Mouse (Mus musculus): ENCODE results near the gene Slc17a1.

Slc17a1 gene

GRCm38 (mm10) chr13:23867405-23867804 lies at the start of gene Slc17a1:
Gene Slc17a1 (plus strand): TSS chr13:23867750.
- no peak for DNase-seq (ENCODE audit: low spot score in 2 of 2)

- DNase-seq (ENCODE audit: low spot score in 2 of 2): no peak
Measured at GRCm38 (mm10) chr13:23820179-23820940, 47.2 kb upstream of the Slc17a1 start.

GRCm38 (mm10) chr13:23822213-23822612 lies 45.3 kb upstream of the Slc17a1 start:
- DNase-seq (ENCODE audit: low spot score in 2 of 2): no peak

GRCm38 (mm10) chr13:23826606-23827005 lies 40.9 kb upstream of the Slc17a1 start:
- no peak for DNase-seq (ENCODE audit: low spot score in 2 of 2)

DNA sequence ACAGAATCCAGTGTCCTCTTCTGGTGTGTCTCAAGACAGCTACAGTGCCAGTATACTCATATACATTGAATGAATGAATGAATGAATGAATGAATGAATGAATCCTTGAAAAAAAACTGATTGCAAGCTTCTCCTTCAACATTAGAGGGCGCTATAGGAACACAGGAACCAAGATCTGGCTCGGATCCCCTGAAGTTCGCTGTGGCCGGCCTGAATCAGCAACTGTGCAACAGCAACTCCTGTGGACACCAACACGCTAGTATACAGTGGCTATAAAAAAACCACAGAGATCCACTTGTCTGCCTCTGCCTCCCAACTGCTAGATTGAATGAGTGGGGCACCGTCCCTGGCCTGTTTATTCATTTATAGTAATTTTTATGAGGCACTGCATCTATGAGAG lies 34.5 kb upstream of the Slc17a1 start:
- no peak for DNase-seq (ENCODE audit: low spot score in 2 of 2)

- DNase-seq (ENCODE audit: low spot score in 2 of 2): no peak
Measured at GRCm38 (mm10) chr13:23834836-23835235, 32.7 kb upstream of the Slc17a1 start.

DNA sequence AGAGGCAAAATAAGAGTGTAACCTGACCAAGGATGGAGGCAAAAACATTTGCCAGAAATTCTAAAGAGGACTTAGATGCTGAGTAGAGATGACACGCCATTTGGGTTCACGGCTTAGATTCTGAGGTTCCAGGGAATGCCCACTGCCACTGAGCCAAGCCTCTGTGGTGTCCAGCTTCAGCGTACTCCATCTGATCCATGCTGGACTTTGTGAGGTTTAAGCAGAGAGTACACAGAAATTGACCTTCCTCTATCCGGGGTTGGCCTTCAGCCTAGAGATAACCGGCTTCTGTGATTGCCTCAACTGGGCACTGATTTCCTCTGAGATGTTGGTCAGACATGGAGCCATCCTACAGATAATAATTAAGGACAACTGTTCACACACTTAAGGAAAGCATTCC lies 30.9 kb upstream of the Slc17a1 start:
- DNase-seq (ENCODE audit: low spot score in 2 of 2): no peak

DNA sequence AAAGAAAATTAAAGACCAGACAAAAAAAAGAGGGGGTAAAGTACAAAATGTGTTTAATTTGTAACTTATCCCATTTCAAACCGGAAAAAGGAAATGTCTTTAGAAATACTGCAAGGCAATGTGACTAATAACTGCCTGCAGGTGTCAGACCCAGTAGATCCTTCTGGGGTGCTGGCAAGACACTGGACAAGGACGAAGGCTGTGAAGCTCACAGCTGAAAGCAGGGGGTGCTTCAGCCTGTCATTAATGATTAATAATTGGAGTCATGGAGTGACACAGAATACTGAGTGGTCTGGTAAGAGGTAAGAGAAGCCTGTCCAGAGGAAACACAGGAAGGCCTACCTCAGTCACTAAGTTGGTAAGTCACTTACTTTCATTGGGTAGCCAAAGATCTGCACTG lies 28.2 kb upstream of the Slc17a1 start, which contains the start of gene Slc17a3:
Gene Slc17a3, plus strand, starts transcription at position 127 of the 400 bp plus-strand sequence.
- no peak for DNase-seq (ENCODE audit: low spot score in 2 of 2)

DNA sequence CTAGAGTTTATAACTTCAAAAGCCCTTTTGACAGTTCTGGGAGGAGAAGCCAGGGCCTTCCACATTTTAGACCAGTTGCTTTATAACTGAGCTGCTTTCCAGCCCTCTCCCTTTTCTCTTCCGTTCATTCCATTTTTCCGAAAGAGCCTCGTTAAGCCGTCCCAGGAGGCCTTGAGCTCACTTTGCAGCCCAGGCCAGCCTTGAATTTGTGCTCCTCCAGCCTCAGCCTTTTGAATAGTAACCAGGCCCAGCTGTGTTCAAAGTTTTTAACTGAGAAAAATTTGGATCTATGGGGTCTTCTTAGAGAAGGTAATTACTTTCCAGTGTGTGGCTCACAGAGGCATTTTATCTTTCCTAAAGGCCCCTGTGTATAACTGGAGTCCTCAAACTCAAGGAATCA lies 21.7 kb upstream of the Slc17a1 start:
- DNase-seq (ENCODE audit: low spot score in 2 of 2): no peak

DNA sequence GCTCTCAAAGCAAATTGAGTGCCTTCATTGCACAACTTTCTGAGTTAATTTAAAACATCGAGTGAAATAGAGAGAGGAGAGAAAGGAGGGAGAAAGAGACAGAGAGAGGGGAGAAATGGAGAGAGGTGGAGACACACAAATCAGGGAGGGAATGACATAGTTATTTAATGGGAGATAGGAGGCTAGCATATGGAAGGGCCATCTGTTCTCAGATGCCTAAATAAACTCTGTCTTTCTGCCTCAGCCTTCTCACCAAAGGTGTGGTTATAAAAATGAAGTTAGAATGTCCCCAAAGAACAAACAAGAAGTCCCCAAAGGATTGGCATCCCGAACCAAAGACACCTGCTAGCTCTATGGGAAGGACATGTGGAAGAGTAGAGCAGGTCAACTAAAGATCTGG lies 18.3 kb upstream of the Slc17a1 start:
- no peak for DNase-seq (ENCODE audit: low spot score in 2 of 2)

DNA sequence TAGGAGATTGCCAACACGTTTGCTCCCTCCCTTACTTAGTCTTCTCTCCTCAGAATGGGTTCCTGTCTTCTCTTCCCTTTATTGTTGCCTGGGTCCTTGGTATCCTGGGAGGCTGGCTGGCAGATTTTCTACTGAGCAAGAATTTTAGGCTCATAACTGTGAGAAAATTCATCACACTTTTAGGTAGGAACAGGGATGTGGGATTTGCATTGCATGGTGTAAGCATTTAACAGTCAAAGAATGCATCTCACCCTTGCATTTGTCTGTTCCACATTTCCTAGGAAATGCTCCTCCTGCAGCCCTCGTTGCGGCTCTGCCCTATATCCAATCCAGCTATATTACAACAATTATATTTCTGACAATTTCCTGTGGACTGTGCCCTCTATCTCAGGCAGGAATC lies 11.1 kb upstream of the Slc17a1 start:
- no peak for DNase-seq (ENCODE audit: low spot score in 2 of 2)

GRCm38 (mm10) chr13:23861815-23862214 lies 5.7 kb upstream of the Slc17a1 start:
- no peak for DNase-seq (ENCODE audit: low spot score in 2 of 2)

- DNase-seq (ENCODE audit: low spot score in 2 of 2): no peak
Measured at GRCm38 (mm10) chr13:23864711-23865110, 2.8 kb upstream of the Slc17a1 start.

GRCm38 (mm10) chr13:23866086-23866710 lies 1.4 kb upstream of the Slc17a1 start:
- no peak for DNase-seq (ENCODE audit: low spot score in 2 of 2)

DNA sequence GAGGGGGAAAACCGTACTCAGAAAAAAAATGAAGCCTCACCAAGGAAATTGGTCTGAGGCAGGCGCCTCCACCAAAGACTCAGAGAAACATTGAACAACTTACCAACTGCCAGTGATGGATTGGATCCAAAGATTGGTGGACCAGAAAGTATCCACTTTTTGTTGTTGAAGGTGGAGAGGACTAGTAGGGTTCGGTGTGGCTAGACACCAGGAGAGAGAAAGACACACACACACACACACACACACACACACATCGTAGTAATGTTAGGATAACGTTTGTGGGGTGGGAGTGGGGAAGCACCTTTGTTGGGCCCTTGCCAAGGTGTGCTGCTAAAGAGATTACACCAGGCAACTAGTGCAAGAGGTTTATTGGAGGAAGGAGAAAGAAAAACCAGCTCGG lies 550 bp upstream of the Slc17a1 start:
- DNase-seq (ENCODE audit: low spot score in 2 of 2): no peak

DNA sequence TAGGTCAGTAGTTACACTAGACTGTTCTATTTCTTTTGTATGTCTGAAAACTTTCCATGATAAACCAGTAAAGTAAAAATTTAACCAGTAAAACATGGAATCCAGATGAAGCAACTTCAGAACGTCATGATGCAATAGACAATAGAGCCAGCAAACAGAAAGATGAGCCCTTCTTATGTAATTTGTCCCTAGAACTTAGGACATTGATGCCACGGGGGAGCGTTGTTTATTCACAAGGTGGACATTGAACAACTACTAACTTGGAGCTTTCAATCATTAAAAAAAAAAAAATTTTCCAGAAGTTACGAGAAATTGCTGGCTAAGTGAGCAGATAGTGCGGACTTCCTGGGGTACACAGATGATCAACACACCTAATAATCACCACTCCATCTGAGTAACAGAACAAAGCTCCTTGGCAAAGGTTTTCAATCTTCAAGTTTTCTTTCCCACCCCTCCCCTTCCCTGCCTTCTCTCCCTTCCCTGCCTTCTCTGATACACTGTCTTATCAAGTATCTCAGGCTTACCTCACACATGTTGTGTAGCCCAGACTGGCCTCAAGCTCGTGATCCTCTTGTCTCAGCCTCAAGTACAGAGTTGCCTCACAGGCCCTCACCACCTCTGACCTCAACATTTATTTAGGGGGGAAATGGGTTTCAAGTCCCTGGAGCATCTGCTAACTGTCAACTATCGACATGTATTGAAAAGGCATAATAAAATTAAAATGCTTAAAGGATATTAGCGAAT lies 1.4 kb downstream of the Slc17a1 start:
- no peak for DNase-seq (ENCODE audit: low spot score in 2 of 2)

- no peak for DNase-seq (ENCODE audit: low spot score in 2 of 2)
Measured at GRCm38 (mm10) chr13:23869996-23870395, 2.4 kb downstream of the Slc17a1 start.

GRCm38 (mm10) chr13:23873141-23873540 lies 5.6 kb downstream of the Slc17a1 start:
- no peak for DNase-seq (ENCODE audit: low spot score in 2 of 2)

- DNase-seq (ENCODE audit: low spot score in 2 of 2): no peak
Measured at GRCm38 (mm10) chr13:23879106-23879505, 11.6 kb downstream of the Slc17a1 start.

DNA sequence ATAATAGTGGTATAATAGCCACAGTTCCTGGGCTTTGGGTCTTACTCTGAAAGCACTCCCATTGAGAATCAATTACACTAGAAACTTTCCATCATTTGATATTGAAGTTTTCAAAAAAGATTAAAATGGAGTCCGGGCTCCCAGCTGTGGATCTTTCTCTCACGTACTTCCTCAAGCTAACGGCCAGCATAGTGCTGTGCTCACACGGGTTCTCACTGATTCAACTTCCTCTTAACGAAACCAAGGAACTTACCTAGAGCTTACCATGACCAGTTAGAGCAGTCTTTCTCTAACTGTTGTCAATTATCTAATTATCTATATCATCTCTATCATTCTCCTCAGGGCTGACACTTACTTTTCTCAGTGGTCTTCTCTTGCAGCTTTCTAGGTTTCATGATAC lies 12.1 kb downstream of the Slc17a1 start:
- DNase-seq (ENCODE audit: low spot score in 2 of 2): no peak

DNA sequence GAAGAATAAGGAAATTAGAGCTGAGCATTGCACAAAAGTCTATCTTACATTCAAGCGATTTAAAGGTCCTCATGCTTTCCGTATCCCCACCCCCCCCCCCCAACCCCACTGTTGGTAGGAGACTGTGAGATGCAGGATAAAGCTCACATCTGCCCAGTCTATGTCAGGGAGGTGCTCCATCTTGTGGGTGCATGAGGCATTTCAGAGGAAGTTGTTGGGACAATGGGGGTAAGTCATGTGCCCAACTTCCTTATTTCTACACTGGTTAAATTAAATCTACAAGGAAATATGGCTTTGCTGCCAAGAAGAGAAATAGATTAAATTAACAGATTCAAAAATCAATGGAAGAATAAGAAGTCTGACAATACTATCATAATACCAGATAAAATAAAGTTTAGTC lies 18.0 kb downstream of the Slc17a1 start:
- no peak for DNase-seq (ENCODE audit: low spot score in 2 of 2)

DNA sequence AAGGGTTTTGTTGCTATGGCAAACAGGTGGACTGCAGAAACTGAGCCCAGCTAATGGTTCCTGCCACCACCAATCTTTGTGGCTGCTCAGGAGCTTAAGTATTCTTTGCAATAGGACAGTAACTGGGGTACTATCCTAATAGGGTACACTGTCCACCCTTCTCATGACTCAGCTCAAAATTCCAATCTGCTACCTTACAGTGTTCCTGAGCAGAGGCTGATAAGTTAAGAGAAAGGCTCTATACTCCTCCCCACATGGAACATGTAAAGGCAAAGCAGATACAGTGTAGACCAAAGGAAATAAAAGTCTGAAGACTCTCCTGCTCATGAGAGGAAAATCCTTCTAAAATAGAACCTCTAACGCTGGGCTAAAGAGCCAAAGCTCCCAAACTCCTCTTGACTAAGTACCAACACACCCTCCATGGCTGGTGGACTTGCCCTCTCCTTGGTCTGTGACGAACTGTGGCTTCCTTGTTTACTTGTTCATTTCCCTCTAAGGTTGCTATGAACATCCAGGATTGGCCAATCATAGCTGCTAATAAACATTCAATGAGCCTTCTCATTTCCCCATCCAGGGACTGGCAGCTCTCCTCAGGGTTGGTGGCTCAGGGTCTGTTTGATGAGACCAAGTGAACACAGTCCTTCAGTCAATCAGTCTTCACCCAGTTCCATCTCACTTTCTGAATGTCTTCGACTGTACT lies 19.6 kb downstream of the Slc17a1 start:
- DNase-seq (ENCODE audit: low spot score in 2 of 2): no peak
